Mouse (Mus musculus) urinary bladder, postnatal 14 days (tissue): ENCODE data around the gene Tmem51.

Source experiments
- DNase-seq: peaks from one replicate; pipeline ENCODE4 v3.0.0; 2021; ENCODE audit warnings: low spot score

Gene Tmem51

DNA sequence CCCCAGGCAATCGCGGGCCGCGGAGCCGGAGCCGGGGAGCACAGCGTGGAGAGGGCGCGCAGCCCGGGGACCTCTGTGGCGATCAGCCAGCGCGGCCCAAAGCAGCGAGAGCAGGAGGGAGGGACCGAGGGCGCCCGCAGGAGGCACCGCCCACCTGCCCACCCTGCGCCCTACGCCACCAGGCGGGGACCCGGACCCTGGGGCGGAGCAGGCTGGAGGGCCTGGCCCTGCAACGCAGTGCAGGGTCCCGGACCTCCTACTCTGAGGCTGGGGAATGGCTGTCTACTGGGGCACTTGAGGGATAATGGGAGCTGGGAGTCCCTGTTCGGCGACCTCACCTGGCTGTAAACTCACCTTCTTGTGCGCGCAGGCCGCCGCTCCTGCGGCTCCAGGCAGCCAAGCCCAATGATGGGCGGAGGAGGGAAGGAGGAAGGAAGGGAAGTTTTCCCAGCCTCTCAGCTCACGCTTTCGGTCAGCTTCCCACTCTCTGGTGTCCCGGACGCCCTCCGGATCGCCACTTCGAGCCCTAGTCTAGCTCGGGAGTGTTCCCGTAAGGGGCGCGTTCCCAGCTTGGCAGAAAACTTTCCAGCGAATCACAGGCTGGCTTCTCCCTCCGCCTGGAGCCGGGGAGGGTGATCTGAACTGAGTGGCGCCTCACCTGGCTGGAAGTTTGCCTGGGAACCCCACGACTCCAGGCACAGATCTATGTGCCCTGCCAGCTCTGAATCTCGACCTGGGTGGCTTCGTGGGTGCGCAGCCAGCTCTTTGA, at the start of gene Tmem51:
Tmem51 (minus strand) TSS at position 174 of the 769 bp plus-strand sequence.
- DNase-seq: peak; percentile 79

DNA sequence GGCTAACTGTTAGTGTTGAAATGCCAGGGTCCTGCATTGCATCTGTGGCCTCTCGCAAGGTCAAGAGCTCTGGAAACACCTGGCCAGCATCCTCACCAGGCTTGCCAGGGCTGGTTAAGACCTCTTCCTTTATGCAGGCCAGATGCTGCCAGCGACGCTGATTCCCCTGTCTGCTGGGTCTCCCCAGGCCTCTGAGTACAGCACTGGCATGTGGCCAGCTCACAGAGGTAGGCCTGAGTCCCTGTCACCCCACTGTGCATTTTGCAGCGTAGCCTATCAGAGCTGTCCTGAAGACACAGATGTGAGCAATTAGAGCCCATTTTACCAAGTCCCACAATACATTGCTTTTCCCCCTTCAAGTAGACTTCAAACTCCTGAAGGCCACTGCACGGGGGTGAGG, 46.1 kb upstream of the Tmem51 start:
- DNase-seq: no peak

DNA sequence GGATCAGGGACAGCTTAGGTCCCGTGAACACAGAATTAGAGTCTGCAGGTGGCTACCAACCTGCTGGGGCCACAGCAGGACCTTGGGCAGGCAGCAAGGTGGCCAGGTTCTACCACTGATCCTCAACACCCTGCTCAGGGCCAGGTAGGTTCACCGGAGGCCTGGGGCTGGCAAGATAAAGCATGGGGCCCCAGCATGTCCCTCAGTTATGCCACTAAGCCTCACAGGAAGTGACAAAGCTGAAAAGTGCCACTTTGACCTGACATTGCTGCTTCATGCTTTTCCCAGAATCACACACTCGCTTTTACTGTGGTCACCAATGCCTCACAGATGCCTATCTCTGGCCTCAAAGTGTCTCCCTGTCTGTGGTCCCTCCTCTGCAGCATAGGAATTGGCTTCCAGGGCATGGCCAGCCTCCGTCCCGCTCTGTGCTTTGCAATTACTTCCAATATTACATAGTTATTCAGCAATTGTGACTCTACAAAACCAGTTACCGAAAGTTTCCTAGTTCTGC, 43.2 kb upstream of the Tmem51 start:
- no peak for DNase-seq

DNA sequence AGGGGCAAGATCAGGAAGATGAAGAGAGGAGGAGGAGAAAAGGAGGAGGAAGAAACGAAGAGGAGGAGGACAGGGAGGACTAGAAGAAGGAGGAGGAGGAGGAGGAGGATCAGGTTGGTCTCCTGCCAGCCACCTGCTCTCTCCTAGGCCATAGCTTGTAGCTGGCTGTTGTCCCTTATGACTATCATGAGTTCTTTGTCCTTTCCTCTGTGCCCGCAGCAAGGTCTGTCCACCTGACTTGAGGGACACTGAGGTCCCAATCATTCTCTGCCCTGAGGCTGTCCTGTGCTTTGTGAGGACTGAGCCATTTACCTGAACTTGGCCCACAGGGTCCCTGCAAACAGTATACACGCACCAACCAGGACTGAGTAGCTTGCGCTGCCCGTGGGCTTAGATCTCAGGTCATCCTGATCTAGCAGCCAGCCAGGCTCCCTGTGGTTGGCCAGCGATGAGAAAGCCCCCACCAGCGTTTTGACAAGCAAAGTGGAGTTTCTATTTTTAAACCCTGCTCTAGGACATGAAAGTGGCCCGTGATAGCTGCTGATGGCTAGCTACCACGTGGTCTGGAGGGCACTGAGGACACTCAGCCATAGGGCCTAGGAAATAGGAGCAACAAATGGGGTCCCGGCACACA, 42.7 kb upstream of the Tmem51 start:
- no peak for DNase-seq

DNA sequence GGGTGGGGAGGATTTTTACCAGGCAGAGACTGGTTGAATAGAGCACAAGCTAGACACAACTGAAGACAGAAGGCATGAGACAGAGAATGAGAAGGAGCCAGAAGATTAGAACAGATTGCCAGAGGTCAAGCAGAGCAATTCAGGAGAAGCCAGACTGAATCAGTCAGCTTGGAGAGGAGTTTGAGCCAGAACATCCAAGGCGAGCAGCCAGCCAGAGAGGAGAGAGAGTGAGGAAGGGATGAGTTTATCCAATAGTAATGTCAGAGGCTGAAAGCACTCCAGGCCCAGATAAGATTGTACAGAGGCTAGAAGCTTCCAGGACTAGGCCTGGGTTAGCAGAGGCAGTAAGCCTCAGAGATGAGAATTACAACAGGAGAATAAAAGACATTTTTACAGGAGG, 37.1 kb upstream of the Tmem51 start:
- no peak for DNase-seq

DNA sequence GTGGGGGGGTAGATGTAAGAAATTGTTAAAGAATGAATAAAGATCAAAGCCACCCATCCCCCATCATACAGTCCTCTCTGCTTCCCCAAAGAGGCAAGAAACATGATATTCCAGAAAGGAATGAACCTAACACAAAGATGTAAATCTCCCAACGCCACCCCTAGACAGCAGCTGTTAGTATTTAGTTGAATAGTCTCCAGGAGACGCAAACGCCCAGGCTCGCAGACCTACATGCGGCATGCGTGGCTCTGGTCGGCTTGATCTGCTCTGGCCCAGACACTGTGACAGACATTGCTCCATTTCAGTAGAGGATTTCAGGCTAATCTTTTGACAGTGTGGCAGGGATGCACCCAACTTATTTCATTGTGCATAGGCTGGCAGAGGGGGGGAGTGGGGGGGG, 34.4 kb upstream of the Tmem51 start:
- DNase-seq: no peak

DNA sequence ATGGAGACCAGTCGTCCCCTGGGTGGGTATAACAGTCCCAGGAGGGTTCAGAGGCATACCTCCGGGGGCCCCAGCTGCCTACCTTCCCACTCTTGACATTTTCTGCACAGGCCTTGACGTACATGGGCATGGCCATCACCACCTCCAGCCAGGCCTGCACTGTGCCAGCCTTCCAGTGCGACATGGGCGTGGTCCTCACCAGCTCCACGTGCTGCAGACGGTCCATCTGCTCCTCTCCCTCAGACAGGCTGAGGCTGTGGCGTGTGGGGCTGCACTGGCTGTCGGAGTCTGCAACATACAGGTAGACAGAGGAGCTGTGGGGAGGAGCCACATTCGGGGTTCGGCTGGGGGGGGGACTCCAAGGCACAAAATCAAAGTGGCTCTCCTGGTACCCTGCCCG, 33.9 kb upstream of the Tmem51 start:
- DNase-seq: no peak

DNA sequence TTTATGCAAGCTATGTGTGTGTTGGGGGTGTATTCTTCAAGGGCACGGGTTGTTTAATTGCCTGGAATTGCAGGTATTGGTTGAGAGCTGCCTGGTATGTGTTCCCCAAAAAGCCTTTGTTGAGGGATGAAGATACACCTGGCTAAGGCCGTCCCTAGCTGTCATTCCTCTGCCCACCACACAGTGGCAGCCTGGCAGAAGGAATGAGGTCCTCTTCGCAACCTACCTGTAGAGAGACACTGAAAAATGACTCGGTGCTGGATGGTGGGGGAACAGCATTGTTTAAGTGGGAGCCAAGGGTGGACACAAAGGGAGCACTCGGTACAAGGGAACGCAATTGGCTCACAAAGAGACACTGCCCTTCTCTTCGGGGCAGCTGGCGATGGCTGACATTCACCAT, 29.2 kb upstream of the Tmem51 start:
- peak; percentile 31 for DNase-seq

DNA sequence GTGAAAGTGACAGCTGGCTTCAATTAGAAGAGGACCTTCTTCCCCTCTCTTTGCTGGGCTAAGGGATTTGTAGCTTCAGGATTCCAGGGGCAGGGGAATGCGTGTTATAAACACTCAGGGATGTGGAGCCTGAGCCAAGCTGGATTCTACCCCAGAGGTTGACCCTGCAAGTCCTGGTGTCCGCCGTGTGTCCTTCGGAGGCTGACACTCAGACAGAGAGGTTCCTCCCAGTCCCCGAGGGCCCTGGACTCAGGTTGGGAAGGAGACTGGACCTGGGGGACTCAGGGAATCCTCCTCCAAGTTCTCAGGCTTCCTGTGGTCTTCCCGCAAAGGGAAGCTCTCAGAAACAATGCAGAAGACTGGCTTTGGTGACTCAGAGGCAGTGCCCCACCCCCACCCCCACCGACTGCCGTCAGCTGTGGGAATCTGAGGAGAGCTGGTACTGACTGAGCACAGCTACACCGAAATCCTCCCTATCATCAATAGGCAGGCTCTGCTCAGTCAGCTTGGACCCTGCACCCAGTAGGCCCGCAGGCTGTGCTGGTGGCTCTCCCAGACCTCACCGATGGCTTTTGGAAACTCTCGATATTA, 19.1 kb upstream of the Tmem51 start:
- DNase-seq: no peak

DNA sequence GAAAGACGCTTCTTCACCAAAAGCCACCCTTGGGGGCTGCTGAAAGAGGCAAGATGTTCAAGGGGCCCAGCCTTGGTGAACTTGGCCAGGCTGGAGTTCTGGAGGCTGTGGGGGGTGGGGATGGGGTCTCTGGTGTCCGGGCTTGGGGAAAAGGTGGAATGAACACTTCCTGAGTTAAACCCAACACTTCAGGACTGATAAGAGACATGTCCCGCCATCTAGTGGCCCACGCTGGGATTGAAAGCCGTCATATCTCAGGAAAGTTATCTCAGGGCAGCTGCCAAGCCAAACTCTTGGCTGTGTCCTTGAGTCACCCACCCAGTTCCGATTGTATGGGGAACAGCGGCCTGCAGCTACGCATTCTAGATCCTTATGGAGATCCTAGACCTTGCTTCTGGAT, 14.2 kb upstream of the Tmem51 start:
- DNase-seq: peak; percentile 89

DNA sequence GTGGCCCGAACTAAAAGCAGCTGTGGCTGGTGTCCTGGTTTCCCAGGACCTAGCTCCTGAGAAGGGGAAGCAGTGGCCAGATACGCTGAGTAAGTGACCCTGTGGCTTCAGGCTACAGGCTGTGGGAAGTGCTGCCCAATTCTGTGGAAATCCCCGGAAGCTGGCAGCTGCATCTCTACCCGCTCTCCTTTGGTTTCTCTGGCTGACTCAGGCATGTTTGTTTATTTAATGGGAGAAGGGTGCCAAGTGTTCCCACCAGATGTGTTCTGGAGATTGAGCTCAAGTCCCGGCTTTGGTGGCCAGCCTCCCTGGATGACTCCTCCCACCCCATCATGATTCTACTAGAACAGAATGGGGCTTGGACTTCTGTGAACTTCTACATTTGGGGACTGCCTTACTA, 13.8 kb upstream of the Tmem51 start:
- DNase-seq: peak; percentile 69

DNA sequence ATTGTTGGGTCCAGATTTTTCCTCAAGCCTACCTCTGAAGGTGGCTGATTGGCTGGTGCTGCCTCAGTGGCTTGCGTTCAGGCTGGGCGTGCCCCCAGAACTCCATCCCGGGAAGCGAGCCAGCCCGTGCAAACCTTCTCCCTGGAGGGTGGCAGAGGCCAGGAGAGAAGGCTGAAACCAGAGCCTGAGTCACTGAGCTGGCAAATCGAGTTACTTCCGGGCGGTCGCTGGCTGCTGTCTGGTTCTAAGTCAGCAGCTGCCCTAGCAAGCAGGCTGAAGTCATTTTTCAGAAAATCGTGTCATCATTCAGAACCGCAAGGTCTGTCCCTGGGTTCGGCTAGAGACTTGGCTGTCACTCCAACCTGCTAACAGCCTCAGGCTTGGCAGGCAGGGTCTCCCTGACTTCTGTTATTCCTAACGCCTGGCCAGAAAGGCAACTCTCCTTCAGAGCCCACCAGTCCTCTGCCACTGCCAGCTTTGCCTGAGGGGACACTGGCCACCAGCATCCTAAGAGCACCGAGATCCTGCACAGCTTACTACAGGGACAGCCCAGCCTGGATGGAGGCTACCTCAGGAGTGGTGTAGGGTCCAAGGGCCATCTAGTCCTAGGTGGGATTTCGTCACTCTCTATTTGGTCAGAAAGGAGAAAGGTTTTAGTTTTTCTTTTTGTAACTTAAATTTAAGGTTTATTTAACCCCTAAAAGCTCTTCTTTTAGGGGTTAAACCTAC, 11.6 kb upstream of the Tmem51 start:
- peak; percentile 75 for DNase-seq

DNA sequence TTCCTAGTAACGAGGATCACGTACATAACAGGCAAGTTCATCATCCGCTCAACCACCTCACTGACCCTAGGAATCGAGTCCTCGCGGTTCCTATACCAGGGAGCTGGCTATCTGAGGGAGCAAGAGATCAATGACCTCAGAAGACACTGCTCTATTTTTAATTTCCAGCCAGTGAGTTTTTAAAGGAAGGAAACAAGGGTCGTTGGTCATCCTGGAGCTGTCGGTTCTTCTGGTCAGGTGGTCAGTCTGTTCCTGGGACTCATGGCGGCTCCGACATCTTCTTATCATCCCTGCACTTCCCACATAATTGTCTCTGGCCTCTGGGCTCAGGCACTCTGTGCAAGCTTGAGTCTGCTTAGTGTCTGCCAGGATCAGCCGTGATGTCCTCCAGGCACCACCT, 10.3 kb upstream of the Tmem51 start:
- no peak for DNase-seq

DNA sequence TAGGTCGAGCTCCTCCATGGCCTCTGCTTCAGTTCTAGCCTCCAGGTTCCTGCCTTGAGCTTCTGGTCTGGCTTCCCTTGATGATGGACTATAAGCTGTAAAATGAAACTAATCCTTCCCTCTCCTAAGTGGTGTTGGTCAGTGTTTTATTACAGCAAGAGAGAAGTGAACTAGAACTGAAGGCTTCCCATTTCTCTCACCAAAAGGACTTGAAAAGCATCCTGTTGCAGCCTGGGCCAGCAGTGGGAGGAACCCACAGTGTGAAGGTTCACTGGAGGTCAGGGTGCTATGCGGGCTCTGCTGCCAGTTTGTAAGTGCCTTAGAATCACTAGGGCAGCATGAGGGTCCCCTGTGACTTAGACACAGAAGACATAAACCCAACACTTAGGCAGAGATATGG, 7.0 kb upstream of the Tmem51 start:
- no peak for DNase-seq

DNA sequence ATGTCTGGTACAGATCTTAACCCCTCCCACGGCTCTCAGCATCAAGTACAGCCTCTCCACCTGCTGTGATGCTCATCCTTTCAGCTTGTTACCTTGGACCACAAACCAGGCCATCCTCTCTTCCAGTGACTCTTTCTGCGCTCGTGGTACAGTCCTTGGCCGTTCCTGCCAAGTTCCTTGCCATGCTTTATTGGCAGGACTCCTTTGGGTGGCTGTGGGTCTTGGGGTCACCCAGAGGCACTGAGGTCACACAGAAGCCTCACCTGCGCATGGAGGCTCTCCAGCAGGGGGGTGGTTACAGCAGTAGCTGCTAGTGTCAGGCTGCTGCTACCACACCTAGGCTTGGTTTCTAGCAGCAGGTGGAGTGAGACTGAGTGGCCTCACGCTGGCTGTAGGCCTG, 5.9 kb upstream of the Tmem51 start:
- DNase-seq: no peak

DNA sequence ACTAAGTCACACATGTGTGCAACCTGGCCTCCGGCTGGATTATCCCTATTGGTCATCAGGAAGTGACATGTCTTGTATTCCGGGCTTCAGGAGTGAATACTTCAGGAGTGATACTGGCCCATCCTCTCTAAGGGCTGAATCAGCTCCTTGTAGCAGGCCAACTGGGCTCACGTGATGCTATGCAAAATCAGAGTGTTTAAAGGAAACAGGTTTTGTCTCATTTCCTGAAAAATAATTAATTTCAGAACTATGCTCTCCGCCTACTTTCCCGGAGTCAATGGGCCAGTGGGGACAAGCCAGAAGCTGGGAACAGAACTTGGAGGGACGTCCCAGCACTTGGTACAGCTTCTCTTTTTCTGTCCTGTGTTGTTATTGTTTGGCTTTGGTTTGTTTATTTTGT, 4.7 kb upstream of the Tmem51 start:
- no peak for DNase-seq

DNA sequence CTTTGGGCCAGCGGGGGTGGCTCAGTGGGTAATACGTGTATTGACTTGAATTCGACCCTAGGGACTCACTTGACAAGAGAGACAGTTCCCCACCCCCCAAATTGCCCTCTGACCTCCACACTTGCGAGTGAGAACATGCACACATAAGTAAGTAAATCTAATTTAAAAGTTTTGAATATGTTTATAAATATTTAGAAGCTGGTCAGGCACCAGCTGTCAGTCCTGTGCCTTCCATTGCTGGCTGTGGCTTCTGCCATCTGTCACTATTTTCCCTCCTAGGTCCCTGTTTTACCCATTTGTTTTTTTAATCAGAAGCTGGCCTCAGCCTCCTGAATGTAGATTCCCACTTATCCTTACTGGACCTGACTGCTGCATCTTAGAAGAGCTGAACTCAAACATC, 4.3 kb upstream of the Tmem51 start:
- DNase-seq: no peak

DNA sequence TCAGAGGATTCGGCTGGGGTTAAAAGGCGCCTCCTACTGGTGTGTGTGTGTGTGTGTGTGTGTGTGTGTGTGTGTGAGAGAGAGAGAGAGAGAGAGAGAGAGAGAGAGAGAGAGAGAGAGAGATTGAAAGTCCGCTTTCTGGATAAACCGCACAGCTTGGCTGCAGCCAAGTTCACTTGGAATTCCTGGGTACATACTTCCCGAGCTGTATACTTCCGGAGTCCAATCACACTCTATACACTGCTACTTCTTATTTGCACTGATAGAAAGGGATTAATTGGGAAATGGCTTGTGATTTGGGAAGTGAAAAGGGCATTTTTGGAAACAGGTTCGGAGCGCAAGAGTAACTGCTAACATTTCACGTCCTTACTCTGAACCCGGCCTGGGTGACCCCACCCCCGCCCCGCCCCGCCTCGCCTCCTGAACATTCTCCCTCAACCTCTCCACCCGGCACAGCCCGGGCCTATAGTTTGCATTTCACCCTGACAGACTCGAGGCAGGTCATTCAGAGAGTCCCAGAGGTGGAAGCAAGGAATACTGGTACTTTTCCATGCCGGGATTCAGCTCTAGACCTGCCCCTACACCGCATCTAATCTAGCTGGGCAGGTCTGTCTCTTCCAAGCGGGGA, 946 bp upstream of the Tmem51 start:
- no peak for DNase-seq

DNA sequence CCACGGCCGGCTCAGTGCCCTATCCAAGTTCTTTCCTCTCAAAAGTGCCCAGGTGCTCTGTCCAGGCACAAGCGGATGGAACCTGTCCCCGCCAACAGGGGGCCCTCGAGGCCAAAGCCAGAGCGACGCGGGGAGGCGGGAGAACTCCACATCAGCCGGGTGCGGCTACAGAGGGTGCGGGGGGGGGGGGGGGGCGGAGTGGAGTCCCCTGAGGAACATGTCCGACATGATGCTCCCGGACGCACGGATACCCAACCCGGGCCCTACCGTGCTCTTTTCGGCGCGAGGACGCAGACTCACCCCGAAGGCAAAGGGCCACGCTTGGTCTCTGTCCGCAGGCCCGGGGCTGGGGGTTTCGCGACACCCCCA, 358 bp downstream of the Tmem51 start:
- peak; percentile 86 for DNase-seq

DNA sequence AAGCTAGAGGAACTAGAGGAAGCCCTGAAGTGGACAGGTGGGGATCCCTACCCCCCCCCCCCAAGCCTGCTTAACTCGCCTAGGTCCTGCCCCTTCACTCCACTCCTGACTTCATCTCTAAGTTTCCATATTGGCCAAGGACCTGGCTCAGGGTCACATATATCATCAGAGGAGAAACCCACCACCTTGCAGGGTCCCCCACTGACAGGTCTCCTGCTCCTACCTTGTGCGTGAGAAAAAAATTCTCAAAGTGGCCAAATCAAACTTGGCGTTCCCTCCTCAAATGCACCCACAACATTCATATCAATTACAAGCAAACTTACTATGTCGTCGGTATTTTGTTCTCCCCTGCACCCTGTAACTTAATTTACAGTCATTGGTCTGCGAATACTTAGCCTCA, 911 bp downstream of the Tmem51 start:
- no peak for DNase-seq

DNA sequence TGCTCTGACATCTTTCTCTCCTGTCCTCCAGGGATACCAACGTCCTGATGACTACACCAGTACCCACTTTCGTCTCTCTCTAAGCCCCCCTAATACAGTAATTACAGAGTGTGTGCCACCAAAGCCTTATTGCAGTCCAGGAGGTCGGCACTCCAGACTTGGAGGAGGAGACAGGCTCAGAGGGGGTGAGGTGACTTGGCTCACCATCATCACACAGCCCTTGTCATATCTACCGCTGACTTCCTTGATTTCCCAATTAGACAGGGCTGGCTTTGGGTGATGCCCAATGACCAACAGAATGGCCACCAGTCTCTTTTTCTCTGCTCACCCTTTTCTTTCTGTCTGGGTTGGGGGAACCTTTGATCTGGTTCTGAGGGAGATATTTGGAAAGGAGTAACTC, 1.4 kb downstream of the Tmem51 start:
- DNase-seq: no peak

DNA sequence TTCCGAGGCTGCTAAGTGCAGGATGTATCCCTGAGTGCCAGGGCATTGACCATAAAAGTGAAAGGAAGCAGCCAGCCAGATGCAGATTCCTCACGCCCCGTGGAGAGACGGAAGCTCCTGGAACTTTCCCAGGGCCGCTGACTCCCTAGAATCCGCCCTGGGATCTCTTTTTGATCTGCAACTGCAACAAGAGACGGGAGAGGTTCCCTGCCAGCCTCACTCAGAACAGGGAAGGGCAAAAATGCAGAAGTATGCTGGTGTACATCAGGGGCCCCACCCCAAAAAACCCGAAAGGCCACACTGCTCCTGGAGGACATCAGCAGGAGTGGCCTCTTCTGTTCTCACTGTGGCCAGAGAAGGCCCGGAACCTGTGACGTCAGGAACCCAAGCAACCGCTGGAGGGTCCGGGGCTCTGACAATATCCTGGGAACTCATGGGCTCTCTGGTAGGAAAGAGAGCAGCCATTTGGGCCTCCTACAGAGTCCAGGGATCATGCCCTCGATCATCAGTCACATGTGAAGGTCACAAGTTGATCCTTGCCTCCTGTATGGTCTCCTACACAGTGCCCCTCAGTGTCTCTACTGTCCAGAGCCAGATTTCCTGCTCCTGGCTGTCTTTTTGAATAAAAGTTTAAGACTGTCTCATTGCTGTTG, 2.3 kb downstream of the Tmem51 start:
- DNase-seq: no peak
